Mouse (Mus musculus): ENCODE measurements around the gene Zfp78. TPM values are rescaled to one million over a fixed set of nuclear protein-coding genes. Genes with fewer than 3 reads are reported as not detected.

Zfp78 gene
- 5.0 TPM for polyA plus RNA-seq (2017; shearing (Covaris generic))

DNA sequence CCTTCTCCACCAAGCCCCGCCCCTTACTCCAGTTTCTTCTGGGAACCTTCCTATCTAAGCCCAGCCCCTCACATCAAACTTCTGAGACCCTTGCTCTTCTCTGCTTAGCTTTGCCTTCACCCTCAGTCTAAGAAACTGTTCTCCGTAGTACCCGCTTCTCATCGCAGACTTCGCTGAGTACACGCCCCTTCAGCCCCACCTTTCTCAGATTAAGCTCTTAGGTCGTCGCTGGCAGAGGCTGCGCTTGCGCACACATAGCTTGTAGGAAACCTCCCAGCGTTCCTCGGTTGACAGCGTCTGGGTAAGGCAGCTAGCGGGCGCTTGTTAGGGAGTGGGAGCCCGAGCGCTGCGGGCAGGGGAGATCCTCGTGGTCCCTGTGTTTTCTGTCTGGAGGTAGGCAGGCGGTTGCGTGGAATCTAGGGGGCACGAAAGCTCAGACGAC is at the start of gene Zfp78:
Gene Zfp78 (plus strand): TSS at position 234 of the 442 bp plus-strand sequence.

DNA sequence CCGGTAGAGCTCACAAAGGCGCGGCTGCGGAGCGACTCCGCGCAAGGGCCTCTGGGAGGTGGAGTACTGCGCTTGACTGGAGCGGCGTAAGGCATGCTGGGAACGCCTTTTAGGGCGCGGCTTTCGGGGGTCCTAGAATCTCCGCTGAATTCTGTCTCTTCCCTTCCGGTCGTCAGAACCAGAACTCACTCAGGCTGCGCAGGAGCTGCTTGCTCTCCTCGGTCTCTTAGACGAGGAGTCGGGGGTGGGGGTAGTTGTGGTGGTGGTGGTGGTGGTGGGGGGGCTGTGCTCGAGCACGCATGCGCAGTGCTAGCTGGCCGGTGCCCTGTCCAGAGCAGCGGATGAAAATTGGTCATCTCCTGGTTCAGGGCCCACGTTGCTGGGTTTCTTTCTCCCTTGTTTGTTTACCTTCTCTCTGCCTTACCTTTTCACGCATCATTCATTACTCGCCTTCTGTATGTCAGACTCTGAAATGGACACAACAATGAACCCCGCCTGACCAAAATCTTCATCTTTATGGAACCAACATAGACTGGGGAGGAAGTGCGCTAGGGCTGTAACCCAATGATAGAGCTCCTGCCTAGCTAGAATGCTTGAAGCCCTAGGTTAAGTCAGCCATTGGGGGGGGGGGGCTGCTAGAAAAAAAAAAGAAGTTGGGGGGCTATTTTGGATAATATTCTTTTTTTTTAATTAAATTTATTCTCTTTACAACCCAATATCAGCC is 31.7 kb upstream of the Zfp78 start, which contains the start of gene Zfp583:
Gene Zfp583 (minus strand): TSS at position 53 of the 724 bp plus-strand sequence.

DNA sequence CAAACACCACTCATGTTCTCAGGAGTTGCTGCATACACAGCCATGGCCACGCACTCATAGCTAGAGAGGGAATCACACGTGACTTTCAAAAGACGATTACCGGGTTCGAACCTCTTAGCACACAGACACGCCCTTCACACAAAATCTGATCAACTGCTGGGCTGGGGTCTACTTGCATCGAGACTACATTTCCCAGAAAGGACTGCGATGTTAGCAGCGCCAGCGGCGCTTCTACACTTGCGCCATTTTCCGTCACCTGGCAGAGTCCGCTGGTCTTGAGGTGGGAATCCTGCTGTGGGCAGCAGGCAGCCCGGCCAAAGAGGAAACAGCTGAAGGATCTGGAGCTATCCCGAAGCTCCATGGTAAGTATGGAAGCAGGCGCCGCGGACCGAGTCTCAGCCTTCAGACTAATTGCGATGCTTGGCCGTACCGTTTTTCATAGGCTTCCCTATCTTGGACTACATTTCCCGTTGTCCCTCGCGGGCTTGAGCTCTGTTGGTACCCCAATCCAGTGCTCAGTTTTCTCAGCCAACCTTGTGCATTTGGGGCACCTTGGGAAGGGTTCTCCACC is 19.5 kb upstream of the Zfp78 start, which contains the start of gene Gm3854:
Gene Gm3854 (plus strand): TSS at position 259 of the 571 bp plus-strand sequence.

DNA sequence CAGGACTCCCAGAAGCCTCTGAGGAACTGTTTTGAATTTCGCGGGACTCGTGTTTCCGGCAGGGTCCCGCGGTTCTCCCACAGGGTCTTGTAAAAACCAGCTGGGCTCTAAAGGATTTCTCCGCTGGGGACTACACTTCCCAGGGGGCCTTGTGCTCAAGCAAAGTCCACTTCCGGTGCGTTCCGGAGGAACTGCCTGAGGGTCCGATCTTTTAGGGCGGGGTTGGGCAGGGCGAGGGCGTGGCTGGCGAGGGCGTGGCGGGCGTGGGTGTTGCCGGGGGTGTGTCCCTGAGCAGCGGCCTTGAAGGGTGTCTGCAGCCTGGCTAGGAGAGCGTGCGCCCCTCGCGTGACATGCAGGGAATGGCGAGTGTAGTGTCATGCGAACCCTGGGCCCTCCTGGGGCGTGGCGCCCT is 20.0 kb downstream of the Zfp78 start, which contains the start of gene Zfp28:
Gene Zfp28 (plus strand): TSS at position 252 of the 412 bp plus-strand sequence.

DNA sequence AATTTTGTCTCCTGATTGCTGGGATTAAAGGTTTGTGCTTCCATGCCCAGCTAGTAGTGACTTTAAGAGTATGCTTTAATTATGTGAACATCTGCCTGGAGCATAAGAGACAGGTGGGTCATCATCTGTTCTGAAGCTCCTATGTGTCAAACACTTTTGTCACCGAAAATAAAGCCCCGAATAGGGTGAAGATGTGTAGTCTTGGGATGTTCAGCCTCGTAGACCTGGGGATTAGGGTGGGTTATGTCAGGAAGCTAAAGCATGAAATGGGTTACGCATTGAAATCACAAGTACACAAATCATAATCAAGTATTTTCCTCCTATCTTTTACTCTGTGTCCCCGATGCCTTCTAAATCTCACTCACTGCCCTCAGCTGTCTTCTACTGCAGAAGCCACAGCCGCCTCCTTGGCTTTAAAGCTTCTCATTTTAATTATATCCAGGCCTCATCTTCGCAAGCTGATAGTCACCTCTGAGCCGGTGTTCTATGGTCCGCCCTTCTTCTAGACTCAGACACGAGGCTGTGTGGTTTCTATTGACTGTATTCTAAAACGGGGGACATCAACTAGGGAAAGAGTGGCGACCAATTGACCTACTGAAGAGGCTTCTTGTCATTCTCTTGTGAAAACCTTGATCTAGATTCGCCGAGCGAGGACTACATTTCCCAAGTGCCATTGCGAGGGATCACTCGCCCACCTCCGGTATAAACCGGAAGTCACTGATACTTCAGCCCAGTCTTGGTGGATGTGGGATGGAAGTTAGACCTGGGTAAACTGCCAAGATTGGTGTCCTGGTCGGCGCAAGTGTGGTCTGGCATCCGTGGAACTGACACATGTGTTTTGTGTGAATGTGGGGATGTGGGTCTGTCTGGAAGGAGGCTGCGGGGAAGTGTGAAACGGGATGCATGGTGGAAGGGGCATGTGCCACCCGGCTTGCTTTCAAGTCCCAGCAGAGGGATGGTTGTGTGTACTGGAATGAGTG is 35.2 kb downstream of the Zfp78 start, which contains the start of gene Smim17:
Gene Smim17 (plus strand): TSS at position 720 of the 980 bp plus-strand sequence.

GRCm38 (mm10) chr7:6410043-6410442 is 47.0 kb downstream of the Zfp78 start, which contains the start of gene Gm20715:
Gm20715 (plus strand) TSS chr7:6410277.

Other genes starting within 250 kb of the Zfp78 start
- gene Zfp787, start 207.3 kb upstream of the Zfp78 start, polyA plus RNA-seq (2017; shearing (Covaris generic)), result 30.4 TPM
- gene Zfp444, start 191.1 kb upstream of the Zfp78 start, polyA plus RNA-seq (2017; shearing (Covaris generic)), result 10.5 TPM
- not detected for gene Galp, start 166.2 kb upstream of the Zfp78 start, polyA plus RNA-seq (2017; shearing (Covaris generic))
- not detected for gene Zscan5b, start 141.0 kb upstream of the Zfp78 start, polyA plus RNA-seq (2017; shearing (Covaris generic))
- not detected for gene Epp13, start 110.6 kb upstream of the Zfp78 start, polyA plus RNA-seq (2017; shearing (Covaris generic))
- 8.0 TPM for gene Zfp667, start 76.7 kb upstream of the Zfp78 start, polyA plus RNA-seq (2017; shearing (Covaris generic))
- gene Zfp583, start 32.0 kb upstream of the Zfp78 start, polyA plus RNA-seq (2017; shearing (Covaris generic)), result 2.2 TPM
- 0.65 TPM for gene Gm3854, start 19.5 kb upstream of the Zfp78 start, polyA plus RNA-seq (2017; shearing (Covaris generic))
- 18.3 TPM for gene Zfp28, start 20.0 kb downstream of the Zfp78 start, polyA plus RNA-seq (2017; shearing (Covaris generic))
- not detected for gene Smim17, start 35.4 kb downstream of the Zfp78 start, polyA plus RNA-seq (2017; shearing (Covaris generic))
- not detected for gene Gm20715, start 47.0 kb downstream of the Zfp78 start, polyA plus RNA-seq (2017; shearing (Covaris generic))
- not detected for gene Olfr1344, start 75.4 kb downstream of the Zfp78 start, polyA plus RNA-seq (2017; shearing (Covaris generic))
- 0.04 TPM for gene Olfr1336, start 92.9 kb downstream of the Zfp78 start, polyA plus RNA-seq (2017; shearing (Covaris generic))
- gene Olfr1346, start 103.8 kb downstream of the Zfp78 start, polyA plus RNA-seq (2017; shearing (Covaris generic)), result not detected
- gene Olfr5, start 123.7 kb downstream of the Zfp78 start, polyA plus RNA-seq (2017; shearing (Covaris generic)), result not detected
- gene Olfr1347, start 136.5 kb downstream of the Zfp78 start, polyA plus RNA-seq (2017; shearing (Covaris generic)), result not detected
- gene Olfr1348, start 145.5 kb downstream of the Zfp78 start, polyA plus RNA-seq (2017; shearing (Covaris generic)), result not detected
- gene Olfr1349, start 159.7 kb downstream of the Zfp78 start, polyA plus RNA-seq (2017; shearing (Covaris generic)), result not detected
- gene Olfr1350, start 201.6 kb downstream of the Zfp78 start, polyA plus RNA-seq (2017; shearing (Covaris generic)), result not detected

Data from inflammation-experienced regulatory T-cells, adult 16 weeks (primary cell).